Mouse (Mus musculus): ENCODE results near the gene Abraxas2.

Gene Abraxas2

DNA sequence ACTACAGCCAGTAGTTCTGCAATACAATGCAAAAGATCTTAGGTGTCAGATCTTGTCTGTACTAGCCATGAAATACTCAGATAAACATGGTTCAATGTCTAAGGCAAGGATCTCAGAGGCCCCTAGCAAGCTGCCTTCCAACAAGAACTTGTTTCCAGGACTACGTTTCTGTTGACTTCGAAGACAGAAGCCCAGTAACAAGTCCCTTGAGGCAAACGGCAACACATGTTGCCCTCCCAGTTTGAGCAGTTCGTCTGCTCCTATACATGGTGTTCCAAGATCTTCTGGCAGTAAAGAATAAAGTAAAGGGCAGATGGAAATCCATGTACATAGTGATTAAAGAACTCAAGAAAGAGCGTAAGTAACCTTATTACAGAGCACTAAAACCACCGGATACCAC, 5.7 kb upstream of the Abraxas2 start:
- in situ Hi-C loops (cut with MboI, MseI) = no loop called here

DNA sequence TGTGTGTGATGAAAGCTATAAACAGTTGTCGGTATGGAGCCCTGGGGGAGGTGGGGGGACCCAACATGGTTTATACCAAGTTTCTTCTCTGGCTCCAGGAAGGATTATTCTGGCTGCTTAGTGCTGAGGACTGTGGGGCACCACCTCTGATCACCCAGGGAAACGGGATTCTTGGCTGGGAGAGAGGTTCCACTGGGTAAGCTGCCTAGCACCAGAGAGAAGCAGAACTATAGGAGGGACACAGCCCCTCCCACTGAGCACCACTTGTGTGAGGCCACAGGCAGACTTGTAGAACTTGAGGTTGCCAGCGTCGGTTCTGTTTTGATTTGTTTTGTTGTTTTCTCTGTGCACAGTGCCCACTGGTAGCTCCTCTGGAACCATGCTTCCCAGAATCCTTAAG, 5.1 kb upstream of the Abraxas2 start:
- in situ Hi-C loops (cut with MboI, MseI) = no loop called here

DNA sequence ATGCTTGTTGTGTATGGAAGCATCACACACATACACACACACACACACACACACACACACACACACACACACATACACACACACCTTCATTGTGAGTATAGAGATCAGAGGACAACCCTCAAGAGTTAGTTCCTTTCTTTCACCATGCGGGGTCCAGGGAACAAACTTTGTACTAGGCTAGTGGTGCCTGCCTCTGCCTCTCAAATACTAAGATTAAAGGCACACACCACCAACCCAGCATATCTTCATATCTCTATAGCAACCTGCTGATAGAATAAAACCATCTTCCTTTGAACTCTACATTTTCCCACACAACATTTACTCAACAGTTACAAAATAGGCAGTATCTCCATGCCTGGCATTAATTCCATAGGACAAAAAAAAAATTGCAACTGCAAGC, 2.9 kb upstream of the Abraxas2 start:
- in situ Hi-C loops (cut with MboI, MseI) = no loop called here

DNA sequence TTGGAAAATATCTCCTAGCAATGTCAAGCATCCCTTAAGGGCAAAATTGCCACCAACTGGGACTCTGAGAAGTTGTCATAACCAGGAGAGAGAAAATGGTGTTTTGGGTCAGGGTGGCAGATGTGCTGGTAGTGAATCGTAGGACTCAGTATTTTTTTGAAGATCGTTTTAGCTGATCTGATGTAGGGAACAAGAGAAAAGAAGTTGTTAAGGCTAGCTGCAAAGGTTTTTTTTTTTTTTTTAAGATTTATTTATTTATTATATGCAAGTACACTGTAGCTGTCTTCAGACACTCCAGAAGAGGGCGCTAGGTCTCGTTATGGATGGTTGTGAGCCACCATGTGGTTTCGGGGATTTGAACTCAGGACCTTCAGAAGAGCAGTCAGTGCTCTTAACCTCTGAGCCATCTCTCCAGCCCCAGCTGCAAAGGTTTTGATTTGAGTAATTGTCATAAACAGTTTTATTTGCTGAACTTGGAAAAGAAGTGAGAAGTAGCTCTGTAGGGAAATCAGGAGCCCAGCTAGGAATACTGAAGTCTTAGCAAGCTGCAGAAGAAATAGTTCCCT, 899 bp upstream of the Abraxas2 start:
- in situ Hi-C loops (cut with MboI, MseI) = no loop called here

DNA sequence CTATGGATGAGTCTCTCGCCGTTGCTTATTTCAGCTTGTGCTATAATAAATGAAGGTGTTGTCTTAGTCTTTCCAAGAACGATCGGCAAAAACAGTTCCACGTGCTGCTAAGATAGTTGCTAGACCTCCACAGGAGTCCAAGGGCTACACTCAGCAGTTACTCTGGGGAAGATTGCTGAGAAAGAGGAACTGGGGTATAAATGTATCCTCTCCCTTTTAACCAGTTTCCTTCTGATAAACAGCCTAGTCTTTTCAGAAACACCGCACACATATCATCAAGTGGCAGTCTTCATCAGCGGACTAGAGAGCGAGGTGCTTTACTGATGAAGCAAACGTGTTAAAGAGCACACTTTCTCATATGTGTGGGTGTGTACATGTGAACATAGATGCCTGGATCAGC, 7.3 kb downstream of the Abraxas2 start:
- in situ Hi-C loops (cut with MboI, MseI) = no loop called here

DNA sequence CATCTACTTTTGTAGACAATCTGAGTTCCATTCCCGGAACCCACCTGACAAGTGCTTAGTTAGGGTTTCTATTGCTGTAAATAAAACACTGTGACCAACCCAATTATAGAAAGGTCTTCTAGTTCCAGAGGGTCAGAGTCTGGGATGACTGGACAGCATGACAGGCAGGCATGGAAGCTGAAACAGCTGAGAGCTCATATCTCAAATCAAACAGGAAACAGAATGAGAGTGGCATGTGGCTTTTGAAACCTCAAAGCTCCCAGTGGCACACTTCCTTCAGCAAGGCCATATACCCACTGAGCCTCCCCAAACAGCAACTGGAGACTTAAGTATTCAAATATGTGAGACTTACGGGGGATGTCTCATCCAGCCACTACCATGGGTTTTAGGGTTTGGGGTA, 14.0 kb downstream of the Abraxas2 start:
- in situ Hi-C loops (cut with MboI, MseI) = no loop called here

DNA sequence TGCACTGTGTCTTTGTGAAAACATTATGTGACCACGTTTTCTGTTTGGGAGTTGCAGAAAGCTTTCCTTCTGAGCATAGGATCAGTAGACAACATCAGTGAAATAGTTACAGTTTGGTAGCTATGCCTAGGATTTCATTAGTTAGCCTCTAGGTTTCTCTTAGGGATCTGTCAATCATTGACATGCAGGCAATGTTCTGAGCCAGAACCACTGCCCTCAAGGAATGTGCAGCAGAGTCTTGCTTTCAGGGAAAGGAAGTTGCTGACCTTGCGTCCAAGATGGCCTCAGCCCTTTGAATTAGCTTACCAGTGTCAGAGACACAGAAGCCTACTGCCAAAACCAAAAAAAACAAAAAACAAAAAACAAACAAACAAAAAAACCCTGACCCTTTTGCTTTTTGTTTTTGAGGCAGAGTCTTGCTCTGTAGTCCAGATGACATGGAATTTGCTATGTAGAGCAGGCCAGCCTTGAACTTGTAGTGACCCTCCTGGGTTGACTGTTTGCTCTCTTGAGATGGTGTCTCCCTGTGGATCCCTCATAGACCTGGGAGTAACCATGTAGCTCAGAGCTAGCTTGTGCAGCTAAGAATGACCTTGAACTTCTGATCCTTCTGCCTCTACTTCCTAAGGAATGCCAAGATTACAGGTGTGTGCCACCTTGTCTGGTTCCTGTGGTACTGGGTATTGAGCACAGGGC, 16.5 kb downstream of the Abraxas2 start:
- in situ Hi-C loops (cut with MboI, MseI) = no loop called here

DNA sequence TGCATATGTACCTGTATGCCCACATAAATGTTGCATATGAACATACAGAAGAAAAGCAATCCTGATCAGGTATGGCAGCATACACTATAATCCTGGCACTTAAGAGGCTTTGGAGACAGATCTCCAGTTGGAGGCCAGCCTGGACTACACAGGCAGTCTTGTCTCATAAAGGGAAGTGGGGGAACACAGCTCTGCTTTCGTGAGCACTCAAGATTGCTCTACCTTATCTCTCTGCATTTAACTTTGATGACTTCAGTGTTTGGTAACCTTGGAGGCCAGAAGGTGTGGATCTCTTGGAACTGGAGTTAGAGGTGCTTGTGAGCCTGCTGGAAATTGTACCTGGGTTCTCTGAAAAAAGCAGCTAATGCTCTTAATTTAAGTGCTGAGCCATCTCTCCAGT, 21.3 kb downstream of the Abraxas2 start:
- in situ Hi-C loops (cut with MboI, MseI) = no loop called here

DNA sequence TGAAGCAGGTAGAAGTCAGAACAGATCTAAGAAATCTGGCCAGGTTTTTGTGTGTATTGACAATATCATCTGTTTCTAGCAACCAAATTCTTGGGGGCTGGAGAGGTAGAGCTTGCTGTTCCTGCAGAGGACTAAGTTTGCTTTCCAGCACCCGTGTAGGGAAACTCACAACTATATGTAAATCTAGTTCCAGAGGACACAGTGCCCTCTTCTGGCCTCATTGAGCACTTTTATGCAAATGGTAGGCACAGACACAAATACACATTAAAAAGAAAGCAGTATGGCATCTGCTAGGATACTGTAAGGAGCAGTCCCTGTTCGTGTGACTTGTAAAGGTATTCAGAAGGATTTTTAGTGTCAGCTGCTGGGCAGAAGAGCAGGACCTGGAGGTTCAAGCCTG, 23.3 kb downstream of the Abraxas2 start:
- in situ Hi-C loops (cut with MboI, MseI) = no loop called here

DNA sequence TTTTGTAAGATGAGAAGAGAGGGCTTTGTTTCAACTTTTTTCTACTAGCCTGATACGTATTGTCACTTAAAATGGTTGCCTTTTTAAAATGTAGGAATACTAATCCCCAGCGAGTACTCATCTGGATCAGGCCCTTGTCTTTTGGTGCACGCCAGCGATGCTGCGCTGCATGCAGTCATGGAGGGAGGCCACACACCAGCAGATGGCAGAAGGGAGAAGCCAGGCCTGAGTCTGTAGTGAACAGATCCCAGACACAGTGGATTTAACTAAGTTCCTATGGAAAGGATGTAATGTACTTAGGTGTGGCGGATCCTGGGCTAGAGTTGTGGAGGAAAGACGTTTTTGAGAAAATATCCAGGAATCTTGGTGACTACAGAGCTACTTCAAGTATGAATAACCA, 25.0 kb downstream of the Abraxas2 start:
- in situ Hi-C loops (cut with MboI, MseI) = no loop called here

DNA sequence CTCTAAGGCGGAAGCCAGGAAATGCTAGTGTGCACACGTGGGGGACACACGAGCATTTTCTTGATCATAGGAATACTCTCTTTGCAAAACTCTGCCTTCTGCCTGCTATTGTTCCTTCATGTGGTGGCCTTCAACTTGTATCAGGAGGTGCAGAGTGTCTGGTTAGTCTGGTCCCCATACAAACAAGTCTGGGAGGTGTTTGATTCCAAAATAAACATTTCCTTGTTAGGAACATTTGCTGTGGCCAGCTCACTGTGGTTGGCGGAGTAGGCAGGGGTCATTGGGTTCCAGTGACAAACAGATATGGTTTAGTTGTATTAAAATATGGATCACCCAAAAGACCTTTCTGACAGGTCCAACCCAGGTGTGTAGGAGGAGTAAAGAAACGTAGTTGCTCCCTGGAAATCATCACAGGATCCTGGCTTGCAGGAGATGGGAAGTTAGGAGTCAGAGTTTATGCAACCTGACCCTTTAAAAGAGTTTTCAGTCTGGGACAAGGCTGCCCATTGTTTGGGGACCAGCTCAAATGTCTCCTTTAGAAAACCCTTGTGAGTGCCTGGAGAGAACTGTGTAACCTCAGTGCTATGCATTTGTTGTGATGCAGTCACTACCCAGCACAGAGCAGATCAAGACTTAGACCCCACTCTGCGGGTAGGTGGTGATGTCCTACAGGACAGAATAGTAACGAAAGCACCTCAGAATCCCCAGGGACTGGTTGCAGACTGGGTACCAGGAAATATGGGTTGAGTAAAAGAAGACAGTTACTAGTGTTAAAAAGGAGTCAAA, 28.2 kb downstream of the Abraxas2 start:
- in situ Hi-C loops (cut with MboI, MseI) = no loop called here

DNA sequence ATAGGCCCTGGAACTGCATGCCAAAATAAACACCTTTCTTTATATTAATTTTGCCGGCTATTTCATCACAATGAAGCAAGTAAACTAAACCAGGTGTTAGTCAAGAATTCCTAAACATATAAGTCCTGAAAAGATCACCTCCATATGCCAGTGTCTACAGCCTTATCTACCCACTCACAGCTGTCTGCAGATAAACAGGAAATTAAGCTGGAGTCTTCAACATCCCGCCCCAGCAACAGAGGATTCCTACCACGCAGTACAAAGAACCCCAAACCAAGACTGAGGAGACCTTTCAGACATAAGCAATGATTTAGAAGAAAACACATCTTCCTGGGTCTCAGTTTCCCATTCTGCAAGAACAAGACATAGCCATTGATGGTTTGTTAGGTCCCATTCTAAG, 29.0 kb downstream of the Abraxas2 start:
- in situ Hi-C loops (cut with MboI, MseI) = no loop called here

DNA sequence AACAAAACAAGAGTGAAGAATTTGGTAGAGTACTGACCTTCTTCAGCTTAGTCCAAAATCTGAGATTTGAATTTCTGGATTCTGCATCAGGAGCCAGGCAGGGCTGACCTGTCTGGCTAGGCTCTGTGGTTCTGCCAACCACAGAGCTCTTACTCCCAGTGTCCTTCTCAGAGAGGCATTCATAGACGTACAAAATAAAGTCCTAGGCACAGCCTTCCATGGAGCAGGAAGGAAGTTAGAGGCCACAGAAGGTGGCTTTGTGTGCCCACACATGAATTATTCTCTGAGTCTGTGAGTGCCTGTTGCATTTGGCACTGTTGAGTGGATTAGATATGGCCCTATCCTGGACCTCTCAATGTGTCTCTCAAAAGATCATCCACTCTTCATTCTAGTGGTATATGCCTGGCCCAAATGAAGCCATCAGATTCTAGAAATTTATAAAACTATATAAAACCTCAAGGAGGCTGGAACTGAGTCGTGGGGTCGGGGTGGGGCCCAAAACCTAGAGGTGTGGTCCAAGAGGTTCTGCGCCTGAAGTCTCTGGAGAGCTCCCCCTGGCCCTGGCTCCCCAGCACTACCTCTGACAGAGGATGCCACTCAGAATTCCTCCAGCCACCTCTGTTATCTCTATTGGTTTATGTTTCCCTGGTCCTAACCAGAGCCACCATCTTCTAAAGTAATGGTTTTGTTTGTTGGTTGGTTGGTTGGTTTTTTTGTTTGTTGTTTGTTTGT, 29.7 kb downstream of the Abraxas2 start:
- in situ Hi-C loops (cut with MboI, MseI) = no loop called here

DNA sequence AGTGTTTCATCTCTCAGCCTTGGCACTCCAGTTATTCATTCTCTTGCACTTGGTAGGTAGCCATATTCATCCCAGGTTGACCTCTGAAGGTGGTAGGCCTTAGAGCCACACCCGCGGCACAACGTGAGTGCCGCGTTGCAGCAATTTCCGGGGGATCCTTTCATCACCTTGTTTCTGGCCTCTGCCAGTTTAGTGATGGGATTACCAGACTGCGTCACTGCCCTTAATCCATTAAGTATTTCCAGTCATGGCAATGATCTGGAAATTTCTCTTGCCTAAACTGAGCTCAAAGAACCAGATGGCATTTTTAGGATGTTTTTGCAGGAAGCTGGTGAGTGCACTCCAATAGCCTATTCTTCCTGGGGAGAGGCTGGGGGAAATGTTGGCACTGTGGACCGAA, 30.7 kb downstream of the Abraxas2 start:
- in situ Hi-C loops (cut with MboI, MseI) = no loop called here

DNA sequence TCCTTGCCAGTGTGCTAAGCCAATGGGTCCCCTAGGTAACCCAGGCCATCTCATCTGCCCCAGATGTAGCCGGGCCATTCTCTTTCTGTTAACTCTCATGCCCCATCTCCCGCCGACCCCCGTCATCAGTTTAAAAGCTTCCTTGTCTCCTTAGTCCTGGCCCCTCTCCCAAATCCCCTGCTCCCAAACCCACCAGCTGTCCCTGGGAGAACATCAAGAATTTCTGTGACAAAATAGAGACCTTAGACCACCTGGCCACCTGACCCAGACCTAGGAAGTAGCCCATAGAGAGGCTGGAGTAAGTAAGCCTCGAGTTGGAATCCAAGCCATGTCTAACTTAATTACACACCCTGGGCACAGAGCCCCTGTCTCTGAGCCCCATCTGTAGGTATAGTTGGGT, 31.2 kb downstream of the Abraxas2 start:
- in situ Hi-C loops (cut with MboI, MseI) = no loop called here

DNA sequence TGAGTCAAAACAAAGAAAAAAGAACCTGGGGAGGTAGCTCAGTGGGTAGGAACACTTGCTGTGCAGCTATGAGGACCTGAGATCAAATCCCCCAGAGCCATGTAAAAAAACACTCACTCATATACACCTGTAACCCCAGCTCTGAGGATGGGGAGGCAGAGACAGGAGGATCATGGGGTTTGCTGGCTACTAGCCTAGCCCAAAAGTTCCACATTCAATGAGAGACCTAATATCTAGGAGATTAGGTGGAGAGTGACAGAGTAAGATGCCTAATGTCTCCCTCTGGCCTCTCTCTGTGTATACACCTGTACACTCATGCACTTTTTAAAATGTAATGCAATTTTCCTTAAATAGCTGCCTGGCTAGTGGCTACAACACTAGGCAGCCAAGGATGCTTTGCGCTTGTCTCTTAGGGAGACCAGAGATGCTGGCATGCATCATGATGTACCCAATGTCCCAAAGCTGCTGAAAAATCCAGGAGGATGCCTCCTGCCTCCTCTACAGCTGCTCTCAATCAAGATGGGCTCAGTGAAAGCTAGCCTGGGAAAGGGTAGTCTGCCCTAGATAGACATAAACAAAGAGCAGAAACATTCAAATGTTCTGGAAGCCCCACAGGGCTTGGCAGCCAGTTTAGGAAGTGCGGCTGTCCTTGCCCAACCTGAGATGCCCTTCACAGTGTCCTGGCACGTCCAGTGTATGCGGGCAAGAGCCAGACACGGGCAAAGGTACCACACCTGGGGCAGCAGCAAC, 32.7 kb downstream of the Abraxas2 start:
- in situ Hi-C loops (cut with MboI, MseI) = no loop called here

DNA sequence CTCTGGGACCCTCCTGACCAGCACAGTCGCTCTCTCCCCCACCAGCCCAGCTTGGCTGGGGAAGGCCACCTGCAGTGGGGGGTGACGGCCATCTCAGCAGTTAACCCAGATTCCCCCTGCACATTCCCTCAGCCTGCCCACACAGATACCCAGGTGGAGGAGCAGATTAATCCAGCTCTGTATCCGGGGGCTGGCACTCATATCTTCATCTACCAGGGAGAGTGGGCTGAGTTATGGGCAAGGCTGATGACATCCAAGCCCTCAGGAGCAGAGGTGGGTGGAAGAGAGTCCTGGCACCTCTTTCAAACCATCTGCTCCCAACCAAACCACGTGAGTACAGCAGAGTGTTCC, 33.3 kb downstream of the Abraxas2 start:
- in situ Hi-C loops (cut with MboI, MseI) = no loop called here

DNA sequence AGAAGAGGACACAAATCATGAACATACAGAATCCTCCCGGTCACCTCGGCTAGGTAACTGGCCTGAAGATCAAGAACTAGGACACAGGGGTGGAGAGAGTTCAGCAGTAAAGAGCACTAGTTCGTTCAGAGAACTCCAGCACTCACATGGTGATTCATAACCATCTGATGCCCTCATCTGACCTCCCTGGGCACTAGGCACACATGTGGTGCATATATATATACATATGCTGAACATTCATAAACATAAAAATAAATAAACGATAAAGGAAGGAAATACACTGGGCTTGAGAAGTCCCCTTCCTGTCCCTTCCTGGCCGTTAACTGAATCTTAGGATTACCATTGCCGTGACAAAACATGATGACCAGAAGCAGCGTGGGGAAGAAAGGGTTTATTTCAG, 33.8 kb downstream of the Abraxas2 start:
- in situ Hi-C loops (cut with MboI, MseI) = no loop called here

DNA sequence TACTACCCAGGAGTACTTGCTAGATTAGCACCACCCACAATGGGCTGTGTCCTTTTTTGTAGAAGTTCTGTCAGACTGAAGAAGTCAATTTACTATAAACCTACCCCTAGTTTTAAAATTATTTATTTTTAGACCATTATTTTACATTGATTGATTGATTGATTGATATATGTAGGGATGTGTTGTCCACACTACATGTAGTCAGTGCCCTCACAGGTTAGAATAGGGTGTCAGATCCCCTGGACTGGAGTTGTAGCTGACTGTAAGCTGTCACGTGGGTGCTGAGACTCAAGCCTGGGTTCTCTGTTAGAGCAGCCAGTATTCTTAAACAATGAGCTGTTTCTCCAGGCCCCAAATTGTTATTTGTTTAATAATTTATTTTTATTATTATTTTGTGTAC, 34.3 kb downstream of the Abraxas2 start:
- in situ Hi-C loops (cut with MboI, MseI) = no loop called here

DNA sequence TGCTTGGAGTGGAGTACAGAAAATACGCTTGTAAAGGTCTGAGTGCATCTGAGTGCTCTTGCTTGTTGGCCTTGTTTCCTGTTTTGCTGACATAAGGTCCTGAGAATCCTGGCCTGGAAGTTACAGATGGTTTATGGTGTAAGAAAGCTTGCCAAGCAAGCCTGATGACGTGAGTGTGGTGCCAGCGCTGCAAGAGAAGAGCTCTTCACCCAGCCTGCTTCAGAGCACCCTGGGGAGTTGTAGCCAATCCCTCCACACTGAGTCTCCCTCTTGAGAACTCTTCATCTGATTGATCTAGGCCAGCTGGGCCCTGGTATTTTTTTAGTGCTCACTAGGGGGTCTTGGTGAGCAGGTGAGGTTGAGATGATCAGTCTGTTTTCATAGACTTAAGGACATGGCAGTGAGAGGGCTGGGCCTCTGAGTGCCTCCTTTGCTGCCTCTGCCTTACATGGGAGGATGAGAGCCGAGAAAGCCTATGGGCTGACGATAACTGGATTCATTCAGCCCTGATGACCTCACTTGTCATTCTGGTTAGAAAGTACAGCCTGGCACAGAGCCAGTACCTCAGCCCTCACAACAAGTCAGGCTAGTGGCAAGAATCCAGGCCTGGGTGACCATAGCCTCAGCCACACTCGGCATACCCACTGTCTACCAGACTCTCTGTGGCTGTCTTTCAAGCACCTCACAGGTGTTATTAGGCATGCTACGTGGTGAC, 36.0 kb downstream of the Abraxas2 start:
- in situ Hi-C loops (cut with MboI, MseI) = loop anchor here (5.0 kb wide), 1 partner anchor 243 kb away; no protein-coding TSS in a partner anchor

DNA sequence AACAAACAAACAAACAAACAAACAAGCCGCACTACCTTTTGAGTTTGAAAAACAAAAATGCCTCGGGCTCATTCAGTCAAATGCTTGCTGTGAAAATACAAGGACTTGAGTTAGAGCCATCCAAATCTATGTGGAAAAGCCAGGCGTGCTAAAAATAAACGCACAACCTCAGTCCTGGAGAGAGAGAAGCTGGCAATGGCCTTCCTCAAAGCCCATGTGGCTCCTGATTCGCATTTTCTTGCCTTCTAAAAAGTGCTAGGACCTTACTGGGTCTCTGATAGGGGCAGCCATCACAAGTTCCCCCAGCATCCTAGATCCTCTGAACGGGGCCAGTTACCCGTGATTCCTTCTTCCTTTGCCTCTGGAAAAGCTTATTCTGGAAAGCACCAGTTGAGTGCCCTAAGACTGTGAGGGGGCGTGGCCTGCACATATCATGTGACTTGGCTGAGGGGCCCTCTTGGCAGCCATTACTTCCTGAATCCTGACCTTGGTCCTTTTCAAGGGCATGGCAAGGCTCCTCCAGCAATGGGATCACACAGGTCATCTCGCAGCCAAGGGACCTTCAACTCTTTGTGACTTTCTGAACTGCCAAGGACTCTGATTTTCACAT, 37.3 kb downstream of the Abraxas2 start:
- in situ Hi-C loops (cut with MboI, MseI) = loop anchor here (5.0 kb wide), 1 partner anchor 244 kb away; no protein-coding TSS in a partner anchor

Data from T-helper 1 cell (primary cell).